In genomic region chr10:89765790-89766714, GRCm38 (mm10) we compare ENCODE assay signal across 13 mouse cellular contexts. TPM values are rescaled to one million over a fixed set of nuclear protein-coding genes. Genes with fewer than 3 reads are reported as not detected.
DNase-seq lines count a peak whose midpoint lies in the region; ATAC-seq and TF ChIP-seq lines count a peak whose summit lies in the region.
"Had no signal": no experiment of that assay in that cellular context is flagged by ENCODE, and none has a peak within 500 bp of the region (broad histone marks: within the 10 kb centered on the region; RNA-seq: fewer than 3 reads in every experiment).

No protein-coding gene starts in this region.

- H3K27me3 ChIP-seq in heart, embryonic 11.5 days (ENCODE audit: control insufficient read depth, insufficient read depth, low read length) = no peaks in the 10 kb centered on the region
- H3K27me3 ChIP-seq in heart, adult 2 months (ENCODE audit: control insufficient read depth, insufficient read depth, low read length) = no peaks in the 10 kb centered on the region
- no peaks in the 10 kb centered on the region for H3K27me3 ChIP-seq in megakaryocyte, embryonic 14.5 days (replicated peaks)
- H3K27me3 ChIP-seq in liver, embryonic 15.5 days = no peaks in the 10 kb centered on the region
- H3K27me3 ChIP-seq: stomach, embryonic 15.5 days had no signal

- no peak for ATAC-seq in heart, embryonic 11.5 days (replicated peaks; ENCODE audit: insufficient number of reproducible peaks, low FRiP score, low TSS enrichment)
- ATAC-seq in megakaryocyte, adult 5-6 weeks (ENCODE audit: poor library complexity, severe bottlenecking) = no peak
- no peak for ATAC-seq in liver, embryonic 15.5 days (ENCODE audit: insufficient read depth)

- H3K4me3 ChIP-seq in heart, embryonic 11.5 days (ENCODE audit: low read depth, low read length) = no peak overlapping the region
- H3K4me3 ChIP-seq in heart, adult 2 months = no peak overlapping the region
- peak overlapping the region; percentile 70 for H3K4me3 ChIP-seq in megakaryocyte, embryonic 14.5 days (replicated peaks)
- no peak overlapping the region for H3K4me3 ChIP-seq in liver, embryonic 15.5 days (replicated peaks)
- H3K4me3 ChIP-seq: stomach, embryonic 15.5 days had no signal

- peaks cover 14% of the 10 kb centered on the region for H3K4me1 ChIP-seq in heart, embryonic 11.5 days (ENCODE audit: control insufficient read depth, insufficient read depth, low read length)
- H3K4me1 ChIP-seq in heart, adult 2 months (ENCODE audit: control insufficient read depth, insufficient read depth, low read length) = peaks cover 4% of the 10 kb centered on the region
- peaks cover 94% of the 10 kb centered on the region for H3K4me1 ChIP-seq in megakaryocyte, embryonic 14.5 days
- H3K4me1 ChIP-seq in liver, embryonic 15.5 days (replicated peaks) = peaks cover 26% of the 10 kb centered on the region

- H3K9me3 ChIP-seq in heart, embryonic 11.5 days (replicated peaks; ENCODE audit: control insufficient read depth, low read length) = no peaks in the 10 kb centered on the region
- no peaks in the 10 kb centered on the region for H3K9me3 ChIP-seq in megakaryocyte, embryonic 14.5 days
- no peaks in the 10 kb centered on the region for H3K9me3 ChIP-seq in liver, embryonic 15.5 days (replicated peaks)
- H3K9me3 ChIP-seq: stomach, embryonic 15.5 days had no signal

- H3K79me2 ChIP-seq in heart, adult 2 months (replicated peaks; ENCODE audit: control insufficient read depth, insufficient read depth, low read length) = no peaks in the 10 kb centered on the region; the same call in none of the 2 replicates

- H3K27ac ChIP-seq in heart, embryonic 11.5 days (ENCODE audit: low read depth, low read length) = peak overlapping the region; percentile 37; the same call in 1 of the 2 replicates
- no peak overlapping the region for H3K27ac ChIP-seq in heart, adult 2 months
- H3K27ac ChIP-seq in liver, embryonic 15.5 days (replicated peaks) = no peak overlapping the region
- H3K27ac ChIP-seq: kidney, postnatal 0 days; stomach, embryonic 15.5 days had no signal

- DNase-seq in heart, adult 2 months = no peak
- DNase-seq in thymus, postnatal 36 days = peak; percentile 22 to 52
- DNase-seq in gastrocnemius, adult 18-20 months (ENCODE audit: low spot score) = no peak
- DNase-seq in spleen, postnatal 4 days (ENCODE audit: low spot score in 2 of 2) = no peak
- DNase-seq: cerebellum, adult 8-10 months; heart, postnatal 14 days; lung, postnatal 36 days had no signal

- no peak overlapping the region for H3K4me2 ChIP-seq in heart, embryonic 11.5 days
- H3K4me2 ChIP-seq in liver, embryonic 15.5 days = peak overlapping the region; percentile 5; the same call in 1 of the 2 replicates
- H3K4me2 ChIP-seq: stomach, embryonic 15.5 days had no signal

- intact Hi-C loops in heart, adult 2 months (cut with DNase I) = no loop called here

- H3K9ac ChIP-seq in heart, embryonic 11.5 days (ENCODE audit: low read depth, low read length) = no peak overlapping the region
- no peak overlapping the region for H3K9ac ChIP-seq in heart, adult 2 months (ENCODE audit: low read depth, low read length)
- no peak overlapping the region for H3K9ac ChIP-seq in liver, embryonic 15.5 days
- H3K9ac ChIP-seq: stomach, embryonic 15.5 days had no signal

- no peaks in the 10 kb centered on the region for H3K36me3 ChIP-seq in heart, embryonic 11.5 days (ENCODE audit: control insufficient read depth, insufficient read depth, low read length)
- peaks cover 4% of the 10 kb centered on the region for H3K36me3 ChIP-seq in heart, adult 2 months (ENCODE audit: control insufficient read depth, insufficient read depth, low read length)
- peaks cover 39% of the 10 kb centered on the region for H3K36me3 ChIP-seq in megakaryocyte, embryonic 14.5 days (replicated peaks; ENCODE audit: low read length)
- H3K36me3 ChIP-seq in liver, embryonic 15.5 days (replicated peaks) = no peaks in the 10 kb centered on the region
- H3K36me3 ChIP-seq: stomach, embryonic 15.5 days had no signal

- whole genome bisulfite sequencing in heart, embryonic 11.5 days (ENCODE audit: insufficient replicate concordance) = 84% methylated on average over 11 of the region's 11 CpGs
- 75% methylated on average over 11 of the region's 11 CpGs for WGBS in heart, adult 2 months
- 52% methylated on average over 11 of the region's 11 CpGs for WGBS in liver, embryonic 15.5 days (ENCODE audit: insufficient replicate concordance)

- TF ChIP-seq EP300 in heart, adult 2 months (IDR thresholded peaks at IDR 0.05; ENCODE audit: insufficient read depth, low read depth, low read length) = no peak

- no peak for TF ChIP-seq CTCF in heart, adult 2 months (IDR thresholded peaks at IDR 0.05)

- no peak for TF ChIP-seq POLR2A in heart, adult 2 months (IDR thresholded peaks at IDR 0.05; ENCODE audit: insufficient read depth, low read depth, low read length)

RNA-seq across cellular contexts. Expression of gene Uhrf1bp1l, which starts 21.3 kb away (rescaled TPM):
- polyA plus RNA-seq in heart, embryonic 11.5 days (2014; fragmentation: Nextera tagmentation; extraction: Ambion mirVana) = 21.3 and 22.9 TPM in 2 replicates
- 10 to 100 TPM; 20.6 to 27.7 TPM for total RNA-seq in heart, adult 2 months (2021)
- polyA plus RNA-seq in heart, adult 2 months (2012; rRNA removed) = 7.9 and 9.8 TPM in 2 replicates
- polyA plus RNA-seq in megakaryocyte, embryonic 14.5 days (2012; ENCODE audit: insufficient read depth, low replicate concordance) = 4.0 and 12.3 TPM in 2 replicates
- 65.2 and 73.3 TPM in 2 replicates for total RNA-seq in megakaryocyte, adult 5-6 weeks (2015)
- 38.4 and 46.1 TPM in 2 replicates for total RNA-seq in megakaryocyte, adult 5-6 weeks (2017)
- 9.4 and 11.1 TPM in 2 replicates for polyA plus RNA-seq in liver, embryonic 15.5 days (2015; fragmentation: Nextera tagmentation; extraction: Ambion mirVana)
- 10 to 100 TPM; 13.2 to 21.6 TPM for total RNA-seq in gastrocnemius, adult 18-20 months (2021)

RNA-seq across cellular contexts. Expression of gene Actr6, which starts 34.0 kb away (rescaled TPM):
- 28.2 and 29.6 TPM in 2 replicates for polyA plus RNA-seq in heart, embryonic 11.5 days (2014; fragmentation: Nextera tagmentation; extraction: Ambion mirVana)
- total RNA-seq in heart, adult 2 months (2021) = 10 to 100 TPM; 12.2 to 13.4 TPM
- polyA plus RNA-seq in heart, adult 2 months (2012; rRNA removed) = 1.5 and 6.6 TPM in 2 replicates
- 1.5 TPM in 1 of 2 replicates, not detected in the other for polyA plus RNA-seq in megakaryocyte, embryonic 14.5 days (2012; ENCODE audit: insufficient read depth, low replicate concordance)
- total RNA-seq in megakaryocyte, adult 5-6 weeks (2015) = 20.1 and 27.0 TPM in 2 replicates
- 12.1 and 14.8 TPM in 2 replicates for total RNA-seq in megakaryocyte, adult 5-6 weeks (2017)
- 13.0 and 14.1 TPM in 2 replicates for polyA plus RNA-seq in liver, embryonic 15.5 days (2015; fragmentation: Nextera tagmentation; extraction: Ambion mirVana)
- 1 to 10 TPM; 5.5 to 7.7 TPM for total RNA-seq in gastrocnemius, adult 18-20 months (2021)

Comparison
In these comparisons a context has a peak if more than half of its experiments do, and no peak if none do; other contexts are left out.
1. DNase-seq: peak in thymus, postnatal 36 days (2 of 2); none in heart, adult 2 months (0 of 2), gastrocnemius, adult 18-20 months (single experiment) and spleen, postnatal 4 days (0 of 2).